Mouse (Mus musculus): ENCODE data around the gene Nf2.

The Nf2 gene

DNA sequence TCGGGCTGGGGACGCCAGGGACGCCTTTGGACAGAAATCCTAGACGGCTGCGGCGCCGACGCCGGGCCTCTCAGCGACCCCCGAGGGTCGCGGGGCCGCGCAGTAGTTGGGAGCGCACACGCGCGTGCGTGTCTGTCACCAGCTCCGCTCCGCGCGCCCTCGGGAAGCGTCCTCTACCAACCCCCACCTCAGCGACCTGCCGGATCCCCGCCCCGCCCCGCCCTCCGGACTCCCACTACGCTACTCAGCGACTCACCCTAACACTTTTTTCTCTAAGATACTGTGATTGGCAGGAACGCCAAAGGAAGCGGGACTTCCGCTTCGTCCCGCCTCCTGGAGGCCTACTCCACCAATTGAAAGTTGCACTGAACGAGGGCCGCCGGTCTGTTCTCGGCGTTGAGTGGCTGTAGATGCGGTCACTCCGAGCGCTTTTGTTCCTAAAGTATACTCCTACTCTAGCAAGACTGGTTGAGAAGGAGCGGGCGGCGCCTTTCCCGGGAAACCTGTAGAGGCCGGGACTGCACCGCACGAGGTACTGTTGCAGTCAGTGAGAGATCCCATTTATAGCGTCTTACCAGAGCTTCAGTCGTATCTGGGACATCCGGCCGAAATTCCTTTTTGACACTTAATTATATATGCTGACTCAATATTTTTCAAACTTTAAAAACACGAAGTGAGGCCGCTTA, at the start of gene Nf2:
Gene Nf2 (minus strand): TSS at position 279 of the 686 bp plus-strand sequence.
- peak; percentile 98 for DNase-seq

DNA sequence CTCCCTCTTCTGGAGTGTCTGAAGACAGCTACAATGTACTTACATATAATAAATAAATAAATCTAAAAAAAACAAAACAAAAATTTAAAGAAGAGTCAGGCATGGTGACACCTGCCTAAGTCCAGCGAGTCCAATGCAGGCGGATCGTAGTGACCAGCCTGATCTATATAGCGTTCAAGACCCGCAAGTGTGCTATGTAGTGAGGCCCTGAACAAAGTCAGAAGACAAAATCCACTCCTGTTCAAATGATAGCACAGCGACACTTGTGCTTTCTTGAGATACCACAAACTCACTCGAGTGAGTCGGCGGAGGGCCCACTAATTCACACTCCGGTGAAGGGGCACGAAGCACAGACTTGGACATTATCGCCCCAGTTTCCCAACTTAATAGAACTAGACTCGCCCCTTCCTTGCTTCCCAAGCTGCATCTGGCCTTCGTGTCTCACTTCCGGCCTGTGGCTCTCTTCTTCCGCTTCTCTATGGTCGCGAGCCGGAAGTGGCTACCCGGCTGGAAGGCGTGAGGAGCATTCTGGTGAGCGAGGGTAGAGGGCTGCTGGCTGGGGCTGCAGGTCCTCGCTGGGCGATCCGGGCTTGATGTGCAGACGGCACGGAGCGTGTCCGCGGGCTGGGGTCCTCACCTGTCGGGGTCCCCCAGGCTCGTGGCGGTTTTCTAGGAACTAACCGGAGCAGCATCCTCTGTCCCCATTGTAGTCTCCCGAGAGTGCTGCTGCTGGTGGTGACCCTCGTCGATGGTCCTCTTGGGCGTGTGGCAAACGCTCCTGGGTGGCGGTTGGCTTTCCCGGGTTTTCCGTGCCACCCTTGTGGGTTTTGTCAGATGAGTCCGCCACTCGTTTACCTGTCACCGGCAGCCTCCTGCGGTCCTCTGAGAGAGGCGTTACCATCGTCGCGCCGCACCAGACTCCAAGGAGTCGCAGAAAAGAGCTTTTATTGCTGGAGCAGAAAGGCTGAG, 45.8 kb upstream of the Nf2 start, which contains the start of gene Thoc5:
Gene Thoc5 (plus strand): TSS at position 473 of the 969 bp plus-strand sequence.
- DNase-seq, result peak; percentile 89

DNA sequence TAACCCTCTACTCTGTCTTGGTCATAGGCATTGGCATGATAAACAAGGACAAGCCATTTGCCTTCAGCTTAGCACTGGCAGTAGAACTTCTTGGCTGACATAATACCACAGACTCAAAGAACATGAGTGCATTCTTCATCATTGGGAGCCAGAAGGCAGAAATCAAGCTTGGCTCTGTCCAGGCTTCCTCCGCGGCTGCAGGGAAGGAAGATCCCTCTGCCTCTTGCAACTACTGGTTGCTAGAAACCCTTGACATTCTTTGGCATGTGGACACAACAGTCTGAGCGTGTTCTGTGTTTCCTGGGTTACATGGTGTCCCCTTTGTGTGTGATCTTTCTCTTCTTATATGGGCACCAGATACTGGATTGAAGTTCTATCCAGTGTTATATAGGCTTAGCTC, 37.7 kb upstream of the Nf2 start:
- DNase-seq, result no peak

DNA sequence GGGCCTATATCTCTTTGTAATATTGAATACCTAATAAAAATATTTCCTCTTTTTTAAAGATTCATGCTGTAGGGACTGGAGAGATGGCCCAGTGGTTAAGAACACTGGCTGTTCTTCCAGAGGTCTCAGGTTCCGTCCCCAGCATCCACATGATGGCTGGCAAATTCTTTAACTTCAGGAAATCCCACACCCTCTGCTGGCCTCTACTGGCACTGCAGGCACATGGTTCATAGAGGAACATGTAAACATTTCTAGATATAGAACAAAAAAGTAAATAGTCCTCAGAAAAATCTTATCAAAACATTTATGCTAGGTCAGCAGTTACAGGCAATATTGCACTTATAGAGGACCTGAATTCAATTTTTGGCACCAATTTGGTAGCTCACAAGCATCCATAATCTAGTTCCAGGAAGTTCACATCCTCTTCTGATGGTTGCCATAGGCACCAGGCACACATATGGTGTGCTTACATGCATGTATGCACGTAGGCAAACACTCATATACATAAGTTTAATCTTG, 36.1 kb upstream of the Nf2 start:
- peak; percentile 75 for DNase-seq

DNA sequence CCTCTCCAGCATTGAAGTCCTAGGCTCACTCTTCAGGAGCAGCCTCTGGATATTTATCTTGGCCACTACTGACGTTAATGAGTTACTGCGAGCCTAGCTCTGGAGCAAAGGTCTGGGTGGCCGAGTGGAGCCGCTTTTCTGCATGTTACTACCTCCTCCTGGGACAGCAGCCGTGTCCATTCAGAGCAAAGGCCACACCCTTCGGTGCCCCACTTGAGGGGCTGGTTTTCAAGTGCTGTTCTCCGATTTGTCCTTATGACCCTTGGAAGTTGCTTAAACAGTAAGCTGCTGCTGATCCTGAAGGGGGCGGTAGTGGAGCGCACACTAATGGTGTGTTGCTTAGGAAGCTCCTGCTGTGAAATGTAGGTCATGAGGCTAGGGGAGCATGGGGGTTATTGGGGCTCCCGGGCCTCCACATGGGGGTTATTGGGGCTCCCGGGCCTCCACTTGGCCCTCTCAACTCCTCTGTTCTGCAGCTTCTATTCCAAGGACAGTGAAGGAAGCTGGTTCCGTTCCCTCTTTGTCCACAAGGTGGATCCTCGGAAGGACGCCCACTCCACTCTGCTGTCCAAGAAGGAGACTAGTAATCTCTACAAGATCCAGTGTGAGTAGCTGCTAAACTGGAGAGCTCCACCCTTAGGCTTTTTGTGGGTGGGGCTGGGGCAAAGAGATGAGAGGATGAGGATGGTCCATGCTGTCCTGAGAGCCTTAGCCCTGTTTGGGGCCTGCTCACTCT, 33.7 kb upstream of the Nf2 start:
- peak; percentile 83 for DNase-seq

DNA sequence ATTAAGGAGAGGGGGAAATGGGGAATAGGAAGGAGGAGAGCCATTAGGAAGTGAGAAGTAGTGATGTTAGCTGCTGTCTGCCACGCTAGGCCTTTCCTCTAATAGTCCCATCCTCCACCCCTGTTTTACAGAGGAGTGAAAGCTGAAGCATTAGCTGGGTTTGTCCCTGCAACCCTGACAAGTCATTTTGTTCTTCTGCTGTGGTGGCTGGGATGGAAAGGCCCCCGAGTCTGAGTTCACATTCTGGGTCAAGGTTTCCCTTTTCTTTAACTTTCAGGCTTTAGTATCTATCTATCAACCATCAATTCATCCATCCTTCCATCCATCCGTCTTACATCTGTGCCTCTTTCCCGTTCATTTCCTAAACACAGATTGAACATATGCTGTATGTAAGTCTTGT, 31.8 kb upstream of the Nf2 start:
- DNase-seq, result no peak

DNA sequence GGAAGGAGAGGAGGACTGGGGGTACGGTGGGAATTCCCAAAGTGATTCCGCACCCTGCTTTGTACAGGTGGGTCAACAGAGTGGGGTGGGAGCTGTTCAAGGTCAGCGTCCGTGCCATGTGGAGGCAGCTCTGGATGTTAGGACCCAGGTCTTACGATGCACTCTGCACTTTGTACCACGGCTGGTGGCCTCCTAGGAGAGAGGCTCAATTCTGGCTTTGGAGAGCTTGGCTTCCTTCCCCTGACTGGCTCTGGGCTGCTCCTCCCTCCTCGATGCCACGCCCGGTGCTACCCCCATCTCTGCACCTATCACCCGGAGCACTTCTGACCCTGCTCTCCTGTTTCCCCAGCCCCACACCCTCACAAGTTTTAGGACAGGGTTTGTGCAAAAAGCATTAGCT, 25.2 kb upstream of the Nf2 start:
- peak; percentile 56 for DNase-seq

DNA sequence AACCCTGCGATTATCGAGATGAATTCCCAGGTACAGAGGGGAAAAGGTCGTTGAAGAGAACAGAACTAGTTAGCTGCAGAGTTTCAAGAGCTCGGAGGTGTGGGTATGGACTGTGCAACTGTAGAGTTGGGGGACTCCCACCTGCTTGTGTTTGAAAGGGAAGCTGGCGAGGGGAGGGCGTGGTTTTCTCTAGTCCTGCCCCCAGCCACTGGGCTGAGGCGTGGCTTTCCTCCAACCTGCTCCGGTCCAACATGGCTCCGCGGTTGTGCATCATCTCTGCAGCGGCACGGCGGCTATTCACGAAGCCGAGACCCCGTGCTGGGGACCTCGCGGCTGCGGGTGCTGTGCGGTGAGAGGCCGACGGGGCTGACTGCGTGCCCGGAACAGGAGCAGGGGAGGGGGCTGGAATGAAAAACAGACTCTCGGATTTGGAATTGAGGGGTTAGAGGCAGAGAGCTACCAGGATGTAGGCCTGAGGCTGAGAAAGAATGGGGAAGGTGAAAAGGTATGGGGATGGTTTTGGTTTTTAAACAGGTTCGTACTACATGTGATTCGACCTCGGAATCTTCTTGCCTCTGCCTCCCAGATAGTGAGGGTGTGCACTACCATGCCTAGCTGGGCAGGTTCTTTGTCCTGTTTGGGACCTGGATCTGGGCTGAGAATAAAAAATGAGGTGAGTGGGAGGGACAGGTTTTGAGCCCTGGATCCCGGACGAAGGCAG, 24.6 kb upstream of the Nf2 start, which contains the start of gene Nipsnap1:
Gene Nipsnap1 (plus strand): TSS at position 197 of the 721 bp plus-strand sequence.
- peak; percentile 89 for DNase-seq

DNA sequence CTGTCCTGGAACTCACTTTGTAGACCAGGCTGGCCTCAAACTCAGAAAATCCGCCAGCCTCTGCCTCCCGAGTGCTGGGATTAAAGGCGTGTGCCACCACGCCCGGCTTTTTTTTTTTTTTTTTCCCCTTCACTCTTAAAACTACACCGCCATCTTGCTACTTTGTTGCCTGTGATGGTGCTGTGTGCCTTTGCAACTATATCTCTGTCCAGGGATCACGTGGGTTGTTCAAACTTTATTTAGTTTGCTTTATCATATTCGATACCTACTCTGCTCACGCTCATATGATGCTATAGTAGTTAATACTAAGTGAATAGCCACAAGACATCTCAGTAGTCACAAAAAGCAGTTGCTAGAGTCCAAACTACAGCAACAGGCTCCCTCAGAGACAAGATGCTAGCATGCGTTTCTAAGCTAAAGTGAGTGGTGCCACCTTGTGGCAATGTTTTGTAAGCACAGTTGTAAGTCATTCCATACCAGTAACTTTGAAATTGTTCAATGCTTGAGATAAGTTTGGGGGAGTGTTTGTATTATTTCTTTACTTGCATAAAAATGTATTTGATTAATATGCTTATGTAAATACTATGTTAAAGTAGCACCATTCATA, 16.4 kb upstream of the Nf2 start:
- peak; percentile 82 for DNase-seq

DNA sequence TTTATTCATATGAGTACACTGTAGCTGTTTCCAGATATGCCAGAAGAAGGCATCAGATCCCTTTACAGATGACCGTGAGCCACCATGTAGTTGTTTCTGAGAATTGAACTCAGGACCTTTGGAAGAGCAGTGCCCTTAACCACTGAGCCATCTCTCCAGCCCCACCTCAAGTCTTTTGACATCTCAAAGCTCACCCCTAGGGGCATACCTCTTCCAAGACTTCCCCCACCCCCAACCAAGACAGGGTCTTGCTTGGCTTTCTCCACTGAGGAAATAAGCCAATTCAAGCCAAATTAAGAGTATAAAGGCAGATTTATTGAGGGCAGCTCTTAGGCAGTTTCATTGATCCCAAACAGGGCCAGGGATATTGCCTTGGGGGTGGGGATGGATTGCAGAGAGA, 13.4 kb upstream of the Nf2 start:
- DNase-seq, result no peak

DNA sequence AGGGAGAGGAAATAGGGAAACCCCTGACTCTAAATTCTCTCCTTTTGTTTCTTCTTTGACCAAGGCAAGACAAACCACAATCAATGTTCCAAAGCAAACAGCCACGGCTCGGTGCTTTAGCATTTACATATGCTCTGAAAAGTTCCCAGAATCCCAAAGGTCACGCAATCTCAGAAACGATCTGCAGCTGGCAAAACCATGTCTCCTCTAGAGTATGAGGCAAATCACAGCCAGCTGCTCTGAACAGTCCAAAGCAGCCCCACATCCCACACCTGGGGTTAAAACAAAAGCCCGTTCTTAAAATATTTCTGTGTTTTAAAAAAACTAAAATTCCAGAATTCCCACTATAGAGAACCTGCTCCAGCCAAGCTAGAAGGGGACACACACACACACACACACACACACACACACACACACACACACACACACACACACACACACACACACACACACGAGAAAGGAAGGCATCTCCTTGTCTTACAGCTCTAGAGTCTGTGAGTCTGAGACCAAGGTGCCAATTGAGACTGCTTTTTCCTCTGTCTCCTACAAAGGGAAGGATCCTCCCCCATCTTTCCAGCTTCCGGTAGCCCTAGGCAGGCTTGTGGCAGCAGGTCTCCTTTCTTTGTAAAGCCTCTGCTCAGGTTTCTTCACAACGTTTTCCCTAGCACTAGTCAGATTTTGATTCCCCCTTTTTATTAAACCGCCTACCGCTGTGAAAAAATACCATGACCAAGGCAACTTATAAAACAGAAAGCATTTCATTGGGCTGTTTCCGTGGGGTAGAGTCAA, 12.7 kb upstream of the Nf2 start:
- DNase-seq, result no peak

DNA sequence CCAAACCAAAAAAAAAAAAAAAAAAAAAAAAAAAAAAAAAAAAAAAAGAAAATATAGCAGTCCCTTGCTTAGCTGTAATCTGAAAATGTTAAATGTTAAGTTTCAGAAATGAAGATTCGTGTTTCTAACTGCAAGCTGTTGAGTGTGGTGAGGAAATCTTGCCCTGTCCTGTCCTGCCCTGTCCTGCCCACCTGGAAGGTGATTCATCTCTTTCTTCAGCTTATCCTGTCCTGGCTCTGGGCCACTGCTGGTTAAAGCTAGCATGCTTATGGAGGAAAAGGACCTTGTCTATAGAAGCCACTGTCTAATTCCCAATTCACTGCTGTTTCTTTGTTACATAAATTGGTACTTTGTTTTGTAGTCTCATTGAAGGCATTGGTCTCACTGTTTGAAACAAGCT, 11.7 kb upstream of the Nf2 start:
- no peak for DNase-seq

DNA sequence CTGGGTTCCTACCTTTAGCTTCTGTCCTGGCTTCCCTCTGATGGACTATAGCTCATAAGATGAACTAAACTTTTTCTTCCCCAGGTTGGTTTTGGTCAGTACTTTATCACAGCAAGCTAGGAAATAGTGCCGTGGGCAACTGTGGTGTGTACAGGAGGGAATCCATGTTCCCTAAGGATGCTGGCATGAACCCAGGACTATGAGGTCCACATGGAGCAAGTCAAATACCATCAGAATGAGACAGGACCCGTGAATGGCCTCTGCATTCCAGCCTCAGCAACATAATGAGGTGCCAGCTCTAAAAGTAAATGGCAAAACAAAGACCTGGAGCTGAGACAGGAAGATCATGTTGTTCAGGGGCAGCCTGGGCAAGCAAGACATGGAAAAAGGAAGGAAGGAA, 9.1 kb upstream of the Nf2 start:
- no peak for DNase-seq

DNA sequence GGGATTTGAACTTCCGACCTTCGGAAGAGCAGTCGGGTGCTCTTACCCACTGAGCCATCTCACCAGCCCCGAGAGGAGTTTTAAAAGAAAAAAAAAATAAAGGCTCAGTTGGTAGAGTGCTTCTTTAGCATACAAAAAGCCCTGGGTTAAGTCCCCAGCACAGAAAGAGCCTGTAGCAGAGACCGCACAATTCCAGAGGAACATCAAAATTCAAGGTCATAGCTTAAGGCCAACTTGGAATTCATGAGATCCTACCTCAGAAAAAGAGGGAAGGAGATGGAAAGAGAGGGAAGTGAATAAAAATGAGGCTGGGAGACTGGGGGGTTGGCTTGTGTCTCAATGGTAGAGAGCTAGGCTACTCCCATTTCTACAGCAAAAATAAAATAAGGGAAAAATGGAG, 4.8 kb upstream of the Nf2 start:
- DNase-seq, result no peak

DNA sequence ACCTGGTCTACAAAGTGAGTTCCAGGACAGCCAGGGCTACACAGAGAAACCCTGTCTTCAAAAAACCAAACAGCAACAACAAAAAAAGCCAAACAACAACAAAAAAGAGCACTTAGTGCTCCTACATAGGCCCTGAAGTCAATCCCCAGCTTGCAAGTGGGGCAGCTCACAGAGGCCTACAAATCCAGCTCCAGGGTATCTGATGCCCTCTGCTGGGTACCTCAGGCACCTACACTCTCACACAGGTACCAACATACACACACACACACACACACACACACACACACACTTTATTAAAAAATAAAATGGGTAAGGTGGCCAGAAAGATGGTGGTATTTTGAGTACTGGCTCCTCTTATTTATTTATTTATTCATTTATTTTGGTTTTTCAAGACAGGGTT, 3.7 kb upstream of the Nf2 start:
- no peak for DNase-seq

DNA sequence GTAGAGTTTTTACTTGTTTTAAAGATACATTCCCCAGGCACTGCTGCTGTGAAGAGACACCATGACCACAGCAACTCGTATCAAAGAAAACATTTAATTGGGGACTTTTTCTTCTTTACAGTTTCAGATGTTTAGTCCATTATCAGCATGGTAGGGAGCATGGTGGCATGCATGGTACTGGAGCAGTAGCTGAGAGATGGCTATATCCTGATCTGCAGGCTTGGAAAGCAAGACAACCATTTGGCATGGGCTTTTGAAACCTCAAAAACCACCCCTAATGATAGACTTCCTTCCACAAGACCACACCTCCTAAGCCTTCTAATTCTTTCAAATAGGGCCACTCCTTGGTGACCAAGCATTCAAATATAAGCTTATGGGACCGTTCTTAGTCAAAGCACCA, 1.1 kb upstream of the Nf2 start:
- DNase-seq, result no peak

DNA sequence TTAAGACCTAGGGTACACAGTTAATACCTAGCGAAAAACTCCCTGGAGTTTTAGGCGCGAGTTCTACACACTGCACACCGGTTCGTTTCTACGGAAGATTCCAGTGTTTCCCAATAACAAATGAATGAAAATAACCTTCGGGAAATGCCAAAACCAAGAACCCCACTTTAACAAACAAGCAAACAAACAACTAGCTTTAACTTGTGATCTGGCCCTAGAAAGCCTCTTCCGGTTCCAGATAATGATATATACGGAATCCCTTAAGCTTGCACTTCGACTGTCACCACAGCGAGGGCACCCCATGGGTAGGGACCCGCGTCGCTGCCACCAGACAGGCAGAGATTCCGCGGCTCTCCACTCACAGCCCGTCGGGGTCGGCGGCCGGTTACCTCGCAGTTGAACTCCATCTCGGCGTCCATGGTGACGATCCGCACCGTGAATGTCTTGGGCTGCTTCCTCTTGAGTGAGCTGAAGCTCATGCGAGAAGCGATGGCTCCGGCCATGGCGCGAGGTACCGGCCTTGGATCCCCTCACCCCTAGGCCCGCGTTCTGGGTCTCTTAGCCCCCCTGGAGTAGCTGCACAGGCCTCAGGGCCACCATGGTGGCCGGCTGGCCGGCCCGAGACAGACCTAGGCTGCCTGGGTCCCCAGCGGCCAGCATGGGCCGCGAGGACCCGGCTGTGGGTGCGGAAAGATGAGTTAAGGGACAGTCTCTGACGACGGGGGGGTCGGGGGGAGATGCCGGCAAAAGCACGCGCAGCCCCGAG, 670 bp downstream of the Nf2 start:
- DNase-seq, result peak; percentile 63

DNA sequence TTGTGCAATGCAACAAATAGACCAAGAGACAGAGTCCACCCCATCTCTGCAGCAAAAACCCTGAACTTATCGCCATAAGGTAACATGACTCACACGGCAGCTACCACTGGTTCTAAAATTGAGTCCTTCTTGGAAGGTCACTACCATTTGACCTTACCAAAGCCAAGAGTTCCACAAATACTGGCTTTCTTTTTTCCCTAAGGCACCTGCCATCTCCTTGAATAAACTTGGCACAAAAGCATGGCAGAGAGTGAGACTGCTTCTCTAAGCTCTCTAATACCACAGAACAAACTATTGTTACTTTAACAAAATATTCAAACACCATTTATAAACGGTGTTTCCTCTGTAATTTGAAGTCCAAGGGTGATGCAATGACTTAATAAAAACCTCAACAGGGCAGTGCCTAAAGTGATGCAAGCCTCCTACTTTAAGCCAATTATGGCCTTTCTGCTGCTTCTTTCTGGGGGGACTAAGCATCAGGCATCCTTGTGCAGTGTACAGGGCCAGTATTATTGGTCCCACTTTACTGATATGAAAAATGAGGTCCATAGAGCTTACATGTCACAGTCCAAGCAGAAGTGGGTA, 8.3 kb downstream of the Nf2 start:
- no peak for DNase-seq

DNA sequence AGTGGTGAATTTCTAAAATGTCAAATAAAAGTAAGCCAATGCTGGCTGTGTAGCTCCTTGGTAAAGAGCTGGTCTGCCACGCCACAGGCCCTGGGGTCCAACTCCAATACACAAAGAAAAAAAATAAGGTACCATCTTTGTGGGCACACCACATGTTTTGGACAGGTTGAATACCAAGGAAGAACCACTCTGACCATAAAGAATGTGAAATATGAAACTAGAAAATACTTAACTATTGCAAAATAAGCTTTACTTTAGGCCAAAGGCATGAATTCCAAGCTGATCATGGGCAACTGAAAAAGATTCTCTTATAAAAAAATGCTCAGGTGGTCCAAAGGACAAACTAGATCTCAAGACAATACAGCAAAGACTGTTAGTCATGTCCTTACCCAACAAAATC, 11.1 kb downstream of the Nf2 start:
- no peak for DNase-seq

DNA sequence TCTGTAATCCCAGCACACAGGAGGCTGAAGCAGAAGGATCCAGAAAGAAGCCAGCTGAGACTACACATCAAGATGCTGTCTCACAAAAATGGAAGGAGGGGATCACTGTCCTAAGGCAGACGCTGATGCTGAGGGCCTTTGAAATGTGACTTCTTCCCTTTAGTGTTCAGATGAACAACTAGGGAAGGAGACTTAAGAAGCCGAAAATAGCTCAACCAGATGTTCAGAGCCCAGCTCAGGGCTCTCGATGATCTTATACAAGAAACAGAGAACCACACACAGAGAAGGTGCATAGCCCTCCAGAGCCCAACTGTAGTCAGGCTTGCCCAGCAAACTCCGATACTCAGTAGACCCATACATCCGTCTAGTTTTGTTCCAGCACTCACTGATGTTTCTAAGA, 12.0 kb downstream of the Nf2 start:
- DNase-seq, result no peak

All from kidney, postnatal 10 days (tissue).